Mouse (Mus musculus) cortical plate, adult 2 months (tissue): ENCODE measurements around the gene Tmem82.

Experiments
- CTCF ChIP-seq: fragments of 200-500 bp; IDR thresholded peaks from 2 replicates; pipeline ENCODE4 v1.5.1; 2011; ENCODE audit warnings: mild to moderate bottlenecking, control low read depth, low read length; ENCODE audit not compliant: insufficient read depth; ENCODE audit errors: extremely low read depth
- POLR2A ChIP-seq: fragments of 200-500 bp; IDR thresholded peaks from 2 replicates; pipeline ENCODE4 v1.6.1; 2011; ENCODE audit warnings: mild to moderate bottlenecking, low read length, control low read depth; ENCODE audit not compliant: insufficient read depth; ENCODE audit errors: extremely low read depth

DNA sequence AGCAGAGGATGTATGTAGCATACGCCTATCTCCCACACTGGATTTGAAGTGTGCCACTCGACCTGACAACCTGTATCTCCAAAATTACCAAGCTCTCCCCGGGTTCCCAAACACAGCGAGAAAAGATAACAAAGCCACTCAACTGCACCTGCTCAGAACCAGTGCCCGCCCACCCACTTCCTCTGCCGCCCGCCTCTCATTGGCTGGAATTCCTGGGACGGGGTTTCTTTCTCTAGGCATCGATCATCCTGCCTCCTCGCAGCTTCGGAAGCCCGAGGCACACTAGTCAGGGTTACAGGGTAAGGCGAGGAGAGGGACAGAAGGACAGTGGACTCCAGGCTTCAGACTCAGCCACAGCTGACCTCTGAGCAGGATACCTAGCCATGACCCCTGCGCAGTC, 10.2 kb upstream of the Tmem82 start:
- TF ChIP-seq POLR2A (no peak), CTCF (no peak)
